Mouse (Mus musculus) activated CD4-positive, CD25-positive, alpha-beta regulatory T cell, adult 4 months (primary cell): ENCODE measurements at regions not wholly inside any gene's neighbourhood (a gene's known extent, or its start where the extent isn't known, plus 50 kb on each side); places are given as distances from the start of the nearest gene placed in this dataset.

Experiments
- ATAC-seq: one replicate; pipeline ENCODE4 v1.8.0; 2017

GRCm38 (mm10) chr16:95057596-95057995, 60.1 kb upstream of the Kcnj6 start:
- ATAC-seq: no peak

DNA sequence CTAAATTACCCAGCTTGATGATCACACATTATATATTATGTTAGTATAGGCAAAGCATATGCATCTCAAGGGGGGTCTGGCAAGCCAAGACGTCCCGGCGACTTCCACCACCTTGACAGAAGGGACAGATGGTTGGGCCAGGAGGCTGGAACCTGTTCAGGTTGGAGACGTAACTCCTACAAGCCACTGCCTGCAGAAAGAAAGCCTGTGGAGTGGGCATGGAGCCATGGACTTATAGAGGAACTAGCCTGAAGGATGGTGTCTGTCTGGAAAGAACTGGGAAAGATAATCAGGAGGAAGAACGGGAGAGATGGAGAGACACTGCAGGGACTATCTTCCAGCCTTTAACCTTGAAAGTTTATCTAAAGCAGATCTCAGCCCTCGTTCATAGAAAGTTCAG, 66.9 kb upstream of the Kcnj6 start:
- no peak for ATAC-seq

GRCm38 (mm10) chr16:95066687-95067086, 69.2 kb upstream of the Kcnj6 start:
- ATAC-seq: no peak

DNA sequence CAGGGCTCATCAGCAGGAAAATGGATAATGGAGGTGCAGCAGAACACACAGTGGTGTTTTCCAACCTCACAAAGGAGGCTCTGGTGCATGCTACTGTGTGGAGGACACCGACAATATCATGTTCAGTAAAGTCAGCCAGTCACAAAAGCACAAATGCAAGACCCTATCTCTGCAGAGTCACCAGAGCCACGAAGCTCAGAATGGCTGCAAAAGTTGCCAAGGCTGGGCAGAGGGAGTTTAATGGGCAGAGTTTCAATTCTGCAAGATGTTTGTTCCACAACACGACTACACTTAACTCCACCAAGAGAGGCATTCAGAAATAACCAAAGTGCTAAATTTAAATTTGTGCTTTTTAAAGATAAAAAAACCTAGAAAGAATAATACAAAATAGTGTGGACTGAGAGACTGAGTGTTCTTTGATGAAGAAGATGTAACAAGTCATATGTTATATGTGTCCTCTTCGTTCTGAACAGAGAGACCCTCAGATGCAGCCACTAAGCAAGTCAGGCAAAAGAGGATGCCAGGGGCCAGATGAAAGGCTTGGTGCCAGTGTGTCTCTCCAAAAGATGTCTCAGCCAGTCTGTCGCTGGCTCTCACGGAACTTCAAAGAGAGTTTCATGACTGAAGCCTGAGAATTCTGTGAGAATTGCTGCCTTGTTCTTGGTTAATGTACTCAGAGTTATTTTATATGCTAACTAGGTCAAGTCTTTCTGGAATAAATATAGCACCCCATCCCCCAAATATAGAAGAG, 95.1 kb upstream of the Kcnj6 start:
- ATAC-seq: no peak

GRCm38 (mm10) chr16:95093753-95094152, 96.3 kb upstream of the Kcnj6 start:
- no peak for ATAC-seq

GRCm38 (mm10) chr16:95100954-95101353, 103.5 kb upstream of the Kcnj6 start:
- no peak for ATAC-seq

DNA sequence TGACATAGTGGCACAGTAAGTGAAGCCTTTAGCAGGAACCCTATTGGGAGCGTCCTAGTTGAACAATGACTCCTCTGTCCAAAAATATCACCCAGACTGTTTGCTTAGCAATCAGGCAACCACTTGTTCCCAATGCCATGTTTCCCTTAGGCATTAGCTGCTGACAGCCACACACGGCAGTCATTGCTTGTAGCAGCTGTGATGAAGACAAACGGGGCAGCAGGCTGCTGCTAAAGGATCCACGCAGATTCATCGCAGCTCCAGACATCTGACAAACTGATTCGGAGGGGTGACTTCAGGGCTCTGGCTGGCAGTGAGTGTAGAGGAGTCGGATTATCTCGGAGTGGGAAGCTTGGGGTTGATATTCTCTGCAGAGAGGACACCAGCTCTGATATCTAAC, 120.0 kb upstream of the Kcnj6 start:
- ATAC-seq: no peak

- no peak for ATAC-seq
Observed at GRCm38 (mm10) chr16:95119293-95119692, 121.8 kb upstream of the Kcnj6 start.

DNA sequence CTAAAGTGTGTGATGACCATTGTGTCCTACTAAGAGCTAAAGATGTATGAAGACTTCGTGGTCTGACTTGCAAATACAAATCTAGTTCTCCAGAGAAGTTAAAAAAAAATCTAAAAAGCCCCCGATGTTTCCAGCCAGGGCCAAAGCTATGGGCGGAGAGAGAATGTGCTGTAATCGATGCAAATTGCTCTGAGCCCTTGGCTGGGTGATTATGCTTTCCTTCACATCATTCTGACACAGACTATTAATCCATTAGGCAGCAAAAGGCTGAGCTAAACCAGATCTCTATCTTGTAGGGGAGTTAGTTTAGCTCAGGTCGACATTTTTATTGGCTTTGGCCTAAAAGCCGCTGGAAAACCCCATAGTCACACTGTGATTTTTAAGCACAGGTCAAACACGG, 124.5 kb upstream of the Kcnj6 start:
- no peak for ATAC-seq

- no peak for ATAC-seq
Observed at GRCm38 (mm10) chr16:95127616-95128015, 129.7 kb upstream of the Kcnj15 start.

DNA sequence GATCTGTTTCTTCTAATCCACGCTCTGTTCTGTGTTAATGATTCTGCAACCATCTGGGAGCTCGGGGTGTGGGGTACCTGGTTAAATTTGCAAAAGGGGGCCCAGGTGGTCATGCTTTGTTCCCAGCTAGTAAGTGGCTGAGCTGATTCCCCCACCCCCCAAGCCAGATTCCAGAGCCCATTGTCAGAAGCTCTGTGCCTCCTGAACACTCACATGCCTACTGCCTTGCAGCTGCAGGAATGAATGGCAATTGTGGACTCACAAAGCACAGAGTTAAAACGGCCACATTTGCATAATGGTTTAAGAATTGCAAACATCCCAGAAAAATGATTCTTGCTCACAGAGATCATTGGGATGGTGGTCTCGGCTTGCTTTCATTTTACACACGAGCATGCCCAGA, 125.5 kb upstream of the Kcnj15 start:
- ATAC-seq: no peak

DNA sequence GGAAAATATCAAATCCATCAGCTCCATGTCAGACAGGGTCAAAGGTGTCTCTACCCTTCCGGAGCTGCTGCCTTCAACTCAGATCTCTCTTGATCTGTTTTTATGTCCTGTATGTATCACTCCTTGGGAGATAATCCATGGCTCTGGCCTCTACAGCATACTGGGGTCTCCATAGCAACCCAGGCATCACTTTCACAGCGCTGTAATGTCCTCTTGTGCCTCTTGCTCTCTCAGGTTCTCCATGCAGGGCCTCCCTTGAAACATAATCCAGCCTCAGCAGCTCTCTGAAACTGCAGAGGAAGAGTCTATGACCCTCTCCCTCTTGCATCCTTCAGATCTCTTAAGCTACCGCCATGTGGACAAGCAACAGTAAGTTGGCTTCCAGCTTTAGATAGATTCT, 118.5 kb upstream of the Kcnj15 start:
- ATAC-seq: no peak

DNA sequence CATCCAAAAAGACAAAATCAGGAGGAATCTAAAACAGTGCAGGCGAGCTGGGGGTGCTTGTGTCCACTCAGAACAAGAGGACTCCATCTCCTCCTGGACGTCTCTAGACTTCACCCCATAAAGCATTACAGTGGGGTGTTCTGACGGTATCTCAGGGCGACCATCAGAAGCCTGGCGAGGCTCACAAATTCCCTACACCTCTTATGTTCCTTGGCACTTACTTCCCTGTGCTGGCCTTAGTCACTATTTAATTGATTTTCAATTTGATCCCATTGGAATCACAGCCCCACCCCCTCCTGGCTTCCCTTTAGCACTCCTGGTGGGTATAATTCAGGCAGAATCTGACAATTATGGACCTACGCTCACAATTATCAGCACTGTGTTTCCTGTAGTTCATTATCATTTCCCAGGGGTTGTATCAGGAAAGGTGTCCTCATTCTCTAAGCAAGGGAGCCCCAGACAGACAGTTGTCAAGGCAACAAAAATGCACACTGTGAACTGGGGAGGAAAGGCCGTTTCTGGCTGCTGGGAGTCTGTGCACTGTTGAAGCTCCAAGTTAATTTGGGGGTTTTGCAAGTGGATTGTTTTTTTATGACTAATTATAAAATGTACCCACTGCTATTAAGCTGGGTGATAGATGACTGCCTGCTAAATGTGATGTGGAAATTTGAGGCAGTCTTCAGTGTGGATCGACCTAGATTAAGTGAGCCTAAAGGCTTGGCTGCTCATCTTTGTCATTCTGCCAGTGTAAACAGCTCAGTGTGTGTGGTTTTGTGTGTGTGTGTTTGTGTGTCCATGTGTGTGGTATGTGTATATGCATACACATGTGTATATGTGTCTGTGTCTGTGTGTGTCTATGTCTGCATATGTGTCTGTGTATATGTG, 115.6 kb upstream of the Kcnj15 start:
- ATAC-seq: no peak

DNA sequence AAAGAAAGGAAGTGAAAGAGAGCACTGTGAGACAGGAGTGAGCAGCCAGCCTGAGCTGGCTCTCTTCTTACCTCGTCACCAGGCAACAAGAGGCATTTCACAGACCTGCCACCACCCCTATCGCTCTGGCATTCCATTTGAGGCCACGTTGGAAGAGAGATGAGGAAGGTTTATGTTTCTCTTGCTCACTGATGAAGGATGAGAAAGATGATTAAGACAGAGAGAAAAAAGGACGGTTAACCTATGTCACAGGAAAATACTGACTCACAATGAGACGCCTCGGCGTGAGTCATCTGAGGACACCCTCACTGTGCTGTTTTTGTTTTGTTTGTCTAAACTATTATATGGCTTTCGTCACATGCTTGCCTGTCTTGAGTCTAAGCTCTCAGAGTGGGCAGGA, 106.9 kb upstream of the Kcnj15 start:
- ATAC-seq: peak; percentile 69

DNA sequence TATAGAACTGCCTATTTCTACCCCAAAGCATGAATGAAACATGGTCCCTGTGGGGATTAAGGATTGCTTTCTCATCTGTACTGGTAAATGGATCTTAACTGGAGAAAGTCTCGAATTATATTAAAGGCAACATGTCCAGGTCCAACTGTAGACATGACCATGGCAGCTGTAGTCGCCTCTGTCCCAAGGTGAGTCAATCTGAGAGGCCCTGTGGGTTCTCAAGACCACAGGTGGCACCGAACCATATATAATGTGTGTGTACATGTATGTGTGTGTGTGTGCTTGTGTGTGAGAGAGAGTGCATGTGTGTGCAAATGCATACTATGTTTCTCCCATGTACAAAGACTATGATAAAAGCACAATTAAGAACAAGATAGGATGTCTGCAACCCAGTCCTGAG, 105.9 kb upstream of the Kcnj15 start:
- ATAC-seq: no peak

DNA sequence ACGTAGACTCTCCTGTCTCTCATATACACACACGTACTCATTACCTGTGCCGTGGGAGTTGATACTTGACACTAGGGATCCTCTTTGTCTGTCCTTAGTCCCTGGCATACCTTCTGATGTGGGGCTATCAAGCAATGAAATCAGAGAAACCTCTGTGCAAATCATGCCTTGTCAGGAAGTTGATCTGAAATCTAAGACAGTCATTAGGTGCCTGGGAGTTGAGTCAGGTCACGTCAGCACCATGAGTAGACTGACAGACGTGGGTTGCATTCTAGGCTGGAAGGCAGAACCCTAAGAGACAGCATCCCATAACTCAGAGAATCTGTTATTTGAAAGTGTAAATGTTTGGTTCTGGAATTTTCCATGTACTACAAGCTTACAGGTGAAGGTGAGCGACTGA, 105.4 kb upstream of the Kcnj15 start:
- peak; percentile 58 for ATAC-seq

- ATAC-seq: no peak
Observed at GRCm38 (mm10) chr16:95152742-95153383, 104.5 kb upstream of the Kcnj15 start.

GRCm38 (mm10) chr16:95168349-95168748, 89.0 kb upstream of the Kcnj15 start:
- peak; percentile 86 for ATAC-seq

GRCm38 (mm10) chr16:95169346-95169745, 88.0 kb upstream of the Kcnj15 start:
- no peak for ATAC-seq

GRCm38 (mm10) chr16:95180562-95180961, 76.8 kb upstream of the Kcnj15 start:
- no peak for ATAC-seq

GRCm38 (mm10) chr16:95185341-95185740, 72.0 kb upstream of the Kcnj15 start:
- no peak for ATAC-seq

GRCm38 (mm10) chr16:95189114-95189513, 68.2 kb upstream of the Kcnj15 start:
- ATAC-seq: peak; percentile 97

DNA sequence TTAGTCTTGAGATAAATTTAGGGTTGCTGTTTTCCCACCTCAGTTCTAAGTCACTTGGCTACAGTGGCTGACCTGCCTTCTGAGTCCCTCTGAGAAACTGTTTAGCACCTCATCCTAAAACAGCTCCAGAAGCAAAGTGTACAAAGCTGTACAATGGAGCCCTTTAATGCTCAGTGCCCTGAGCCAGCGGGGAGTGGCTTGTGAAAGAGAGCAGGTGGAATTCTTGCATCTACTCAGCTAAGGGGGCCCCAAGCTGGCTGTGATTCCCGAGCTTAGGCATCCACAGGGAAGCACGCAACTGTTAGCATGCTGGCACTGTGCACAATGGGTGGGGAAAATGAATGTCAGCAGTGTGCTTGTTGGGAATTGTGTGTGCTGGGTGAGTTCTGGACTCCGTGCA, 63.2 kb upstream of the Kcnj15 start:
- ATAC-seq: no peak

GRCm38 (mm10) chr16:95196141-95196540, 61.2 kb upstream of the Kcnj15 start:
- no peak for ATAC-seq
